Mouse (Mus musculus) MEL (cell line): ENCODE measurements around the gene Dse. TPM values are rescaled to one million over a fixed set of nuclear protein-coding genes. Genes with fewer than 3 reads are reported as not detected.

ENCODE experiments used
- DNase-seq: peaks from one replicate; pipeline ENCODE4 v3.0.0; 2011; ENCODE audit warnings: low read depth, low spot score
- H3K27ac ChIP-seq: 2 replicates; pipeline ENCODE4 v1.5.1; 2012; ENCODE audit warnings: low read depth, mild to moderate bottlenecking, control low read depth, low read length, moderate library complexity; ENCODE audit not compliant: control insufficient read depth
- H3K27me3 ChIP-seq, 2 experiments: fragments of 150-350 bp in 1 of 2; sonication (generic) in 1 of 2; 2 replicates each; pipeline ENCODE4 v1.6.1; 2012; ENCODE audit warnings: low read length in 2 of 2, mild to moderate bottlenecking in 2 of 2, improper control_type of control experiment in 1 of 2, moderate library complexity in 1 of 2; ENCODE audit not compliant: insufficient read depth in 2 of 2, control insufficient read depth in 1 of 2
- H3K36me3 ChIP-seq, 2 experiments: 2 replicates each; pipeline ENCODE4 v1.6.1; 2012 to 2014; ENCODE audit warnings: low read length in 2 of 2, improper control_type of control experiment in 1 of 2, inconsistent platforms in 1 of 2, mild to moderate bottlenecking in 1 of 2; ENCODE audit not compliant: insufficient read depth in 2 of 2, control insufficient read depth in 1 of 2
- H3K4me1 ChIP-seq, 2 experiments: fragments of 150-350 bp in 1 of 2; sonication (generic) in 1 of 2; 2 replicates each; pipeline ENCODE4 v1.6.1; 2012; ENCODE audit warnings: low read length in 2 of 2, improper control_type of control experiment in 1 of 2, mild to moderate bottlenecking in 1 of 2; ENCODE audit not compliant: insufficient read depth in 2 of 2, control insufficient read depth in 1 of 2
- H3K4me3 ChIP-seq, 2 experiments: fragments of 150-350 bp in 1 of 2; sonication (generic) in 1 of 2; 2 replicates each; pipeline ENCODE4 v1.5.1; 2012; ENCODE audit warnings: low read depth in 2 of 2, low read length in 2 of 2, mild to moderate bottlenecking in 2 of 2, moderate library complexity in 2 of 2, control low read depth in 1 of 2, improper control_type of control experiment in 1 of 2; ENCODE audit not compliant: control insufficient read depth in 1 of 2, insufficient read depth in 1 of 2
- H3K79me2 ChIP-seq: 2 replicates; pipeline ENCODE4 v1.6.1; 2012; ENCODE audit warnings: mild to moderate bottlenecking, low read length, moderate library complexity; ENCODE audit not compliant: control insufficient read depth, poor library complexity, insufficient read depth
- H3K9ac ChIP-seq: 2 replicates; pipeline ENCODE4 v1.6.1; 2012; ENCODE audit warnings: low read depth, mild to moderate bottlenecking, control low read depth, low read length, moderate library complexity; ENCODE audit not compliant: control insufficient read depth, poor library complexity, severe bottlenecking
- H3K9me3 ChIP-seq: fragments of 150-350 bp; sonication (generic); replicated peaks from 2 replicates; pipeline ENCODE4 v1.6.1; 2012; ENCODE audit warnings: mild to moderate bottlenecking, low read length, improper control_type of control experiment, moderate library complexity; ENCODE audit not compliant: insufficient read depth
- BHLHE40 ChIP-seq: IDR thresholded peaks from 2 replicates; pipeline ENCODE4 v1.6.1; 2012; ENCODE audit warnings: low read depth, mild to moderate bottlenecking, inconsistent platforms, low read length, improper control_type of control experiment, borderline replicate concordance
- CHD1 ChIP-seq: IDR thresholded peaks from 2 replicates; pipeline ENCODE4 v1.6.1; 2012; ENCODE audit warnings: low read depth, mild to moderate bottlenecking, inconsistent platforms, low read length, improper control_type of control experiment
- CTCF ChIP-seq, 3 experiments: IDR thresholded peaks in 2 of 3; conservative IDR thresholded peaks in 1 of 3; 2 replicates each; pipeline ENCODE4 v1.5.1; 2011 to 2012; ENCODE audit warnings: low read length in 3 of 3, low read depth in 2 of 3, mild to moderate bottlenecking in 2 of 3, improper control_type of control experiment in 1 of 3, inconsistent platforms in 1 of 3, mixed read lengths in 1 of 3, moderate library complexity in 1 of 3; ENCODE audit not compliant: control insufficient read depth in 1 of 3, insufficient read depth in 1 of 3, poor library complexity in 1 of 3, severe bottlenecking in 1 of 3
- E2F4 ChIP-seq: IDR thresholded peaks from 2 replicates; pipeline ENCODE4 v1.6.1; 2011; ENCODE audit warnings: low read depth, low read length, improper control_type of control experiment, borderline replicate concordance
- GABPA ChIP-seq: IDR thresholded peaks from 2 replicates; pipeline ENCODE4 v1.6.1; 2012; ENCODE audit warnings: low read depth, mild to moderate bottlenecking, inconsistent platforms, low read length, improper control_type of control experiment, moderate library complexity
- JUND ChIP-seq: IDR thresholded peaks from 2 replicates; pipeline ENCODE4 v1.6.1; 2011; ENCODE audit warnings: low read depth, mild to moderate bottlenecking, improper control_type of control experiment, low read length
- KAT2A ChIP-seq: conservative IDR thresholded peaks from 2 replicates; pipeline ENCODE4 v1.6.1; 2012; ENCODE audit warnings: low read depth, low read length, improper control_type of control experiment, inconsistent platforms
- MAFK ChIP-seq: IDR thresholded peaks from 2 replicates; pipeline ENCODE4 v1.6.1; 2011; ENCODE audit warnings: low read depth, mild to moderate bottlenecking, low read length, improper control_type of control experiment, borderline replicate concordance
- MAZ ChIP-seq: IDR thresholded peaks from 2 replicates; pipeline ENCODE4 v1.6.1; 2012; ENCODE audit warnings: low read depth, mild to moderate bottlenecking, inconsistent platforms, low read length, improper control_type of control experiment
- MEF2A ChIP-seq: IDR thresholded peaks from 2 replicates; pipeline ENCODE4 v1.6.1; 2014; ENCODE audit warnings: low read depth, mild to moderate bottlenecking, inconsistent platforms, low read length, improper control_type of control experiment; ENCODE audit not compliant: poor library complexity, insufficient replicate concordance, severe bottlenecking; ENCODE audit errors: extremely low read depth
- MYB ChIP-seq: IDR thresholded peaks from 2 replicates; pipeline ENCODE4 v1.6.1; 2011; ENCODE audit warnings: mild to moderate bottlenecking, low read depth, low read length, improper control_type of control experiment
- MYC ChIP-seq: IDR thresholded peaks from 2 replicates; pipeline ENCODE4 v1.6.1; 2011; ENCODE audit warnings: low read depth, mild to moderate bottlenecking, low read length, improper control_type of control experiment, moderate library complexity
- NELFE ChIP-seq: IDR thresholded peaks from 2 replicates; pipeline ENCODE4 v1.6.1; 2011; ENCODE audit warnings: low read depth, low read length, improper control_type of control experiment
- POLR2A ChIP-seq, 2 experiments: IDR thresholded peaks; 2 replicates each; pipeline ENCODE4 v1.6.1; 2011 to 2012; ENCODE audit warnings: low read length in 2 of 2, mild to moderate bottlenecking in 2 of 2, control low read depth in 1 of 2, improper control_type of control experiment in 1 of 2, low read depth in 1 of 2, moderate library complexity in 1 of 2; ENCODE audit not compliant: control insufficient read depth in 1 of 2, insufficient read depth in 1 of 2, poor library complexity in 1 of 2
- POLR2AphosphoS2 ChIP-seq: IDR thresholded peaks from 2 replicates; pipeline ENCODE4 v1.6.1; 2011; ENCODE audit warnings: low read length, improper control_type of control experiment
- POLR2AphosphoS5 ChIP-seq: IDR thresholded peaks from 2 replicates; pipeline ENCODE4 v1.6.1; 2012; ENCODE audit warnings: low read depth, borderline replicate concordance, mild to moderate bottlenecking, inconsistent platforms, low read length, moderate library complexity, mixed read lengths
- RAD21 ChIP-seq: IDR thresholded peaks from 2 replicates; pipeline ENCODE4 v1.6.1; 2011; ENCODE audit warnings: mild to moderate bottlenecking, low read depth, low read length, improper control_type of control experiment
- SIN3A ChIP-seq: IDR thresholded peaks from 2 replicates; pipeline ENCODE4 v1.6.1; 2012; ENCODE audit warnings: low read length, improper control_type of control experiment, inconsistent platforms
- SMC3 ChIP-seq: IDR thresholded peaks from 2 replicates; pipeline ENCODE4 v1.6.1; 2011; ENCODE audit warnings: low read depth, low read length, improper control_type of control experiment
- TAL1 ChIP-seq: IDR thresholded peaks from 2 replicates; pipeline ENCODE4 v1.6.1; 2012; ENCODE audit warnings: mild to moderate bottlenecking, inconsistent platforms, low read length, moderate library complexity, mixed read lengths
- TBP ChIP-seq: IDR thresholded peaks from 2 replicates; pipeline ENCODE4 v1.8.0; 2011; ENCODE audit warnings: low read depth, low read length, improper control_type of control experiment
- TCF12 ChIP-seq: IDR thresholded peaks from 2 replicates; pipeline ENCODE4 v1.6.1; 2014; ENCODE audit warnings: low read depth, mild to moderate bottlenecking, inconsistent platforms, low read length, improper control_type of control experiment, moderate library complexity
- USF1 ChIP-seq: IDR thresholded peaks from 2 replicates; pipeline ENCODE4 v1.6.1; 2014; ENCODE audit warnings: low read depth, mild to moderate bottlenecking, inconsistent platforms, low read length, improper control_type of control experiment, moderate library complexity
- ZKSCAN1 ChIP-seq: IDR thresholded peaks from 2 replicates; pipeline ENCODE4 v1.6.1; 2012; ENCODE audit warnings: low read depth, mild to moderate bottlenecking, inconsistent platforms, low read length, improper control_type of control experiment, moderate library complexity
- ZMIZ1 ChIP-seq: IDR thresholded peaks from 2 replicates; pipeline ENCODE4 v1.6.1; 2012; ENCODE audit warnings: low read depth, mild to moderate bottlenecking, inconsistent platforms, low read length, improper control_type of control experiment, moderate library complexity
- ZNF384 ChIP-seq: IDR thresholded peaks from 2 replicates; pipeline ENCODE4 v1.6.1; 2012; ENCODE audit warnings: low read depth, mild to moderate bottlenecking, inconsistent platforms, low read length, improper control_type of control experiment
- polyA plus RNA-seq, 2 experiments: library from polyadenylated mRNA; stranded (reverse) in 1 of 2; unstranded in 1 of 2; fragments of >175 nt in 1 of 2; fragments of >200 nt in 1 of 2; gene quantifications; 2 replicates each; pipeline versions ENCODE4 v1.2.1 to v1.2.4; 2012; ENCODE audit warnings: low replicate concordance in 2 of 2, low read depth in 1 of 2; ENCODE audit not compliant: insufficient read length in 2 of 2, insufficient read depth in 1 of 2, missing spikeins in 1 of 2
- total RNA-seq: library from RNA; depleted of rRNA; stranded (reverse); fragments of 300-350 nt; gene quantifications from 2 replicates; pipeline ENCODE4 v1.2.3, GENCODE M21; 2012

The Dse gene
- total and polyA plus RNA-seq, 3 experiments = not detected

DNA sequence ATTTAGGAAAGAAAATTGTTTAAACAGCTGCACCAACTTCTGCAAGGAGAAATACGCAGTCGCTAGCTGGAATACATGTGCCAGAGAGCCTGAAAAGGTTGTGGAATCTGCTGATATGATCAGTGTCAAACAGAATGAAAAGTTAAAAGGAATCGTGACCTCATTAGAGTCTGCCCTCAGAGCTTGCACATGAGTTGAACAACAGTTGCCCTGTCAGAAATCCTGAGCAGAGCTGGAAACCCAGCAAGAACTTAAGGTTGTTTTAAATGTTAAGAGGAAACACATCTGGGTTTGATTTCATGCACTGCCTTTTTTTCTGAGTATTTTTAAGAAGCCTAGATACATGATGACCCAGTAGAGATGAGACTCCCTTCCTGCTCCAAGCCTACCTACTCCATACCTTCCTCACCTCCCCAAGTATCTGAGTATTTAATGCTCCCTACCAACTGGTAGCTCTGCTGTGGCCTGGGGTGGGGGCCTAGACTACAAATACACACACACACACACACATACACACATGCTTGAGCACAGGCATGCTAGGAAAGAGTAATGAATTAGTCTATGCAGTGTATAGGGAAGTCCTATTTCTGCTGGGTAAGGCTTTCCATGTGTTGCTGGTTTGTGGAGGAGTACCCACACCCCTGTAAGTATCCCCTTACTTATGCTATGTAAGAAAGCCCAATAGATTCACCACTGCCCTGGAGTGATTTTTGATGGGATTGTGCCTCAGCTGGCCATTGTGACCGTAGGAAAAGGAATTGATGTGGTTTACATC, 95.4 kb downstream of the Dse start:
- Histone ChIP-seq H3K9ac (no peak overlapping the region), H3K79me2 (no peaks in the 10 kb centered on the region), H3K36me3 (no peaks in the 10 kb centered on the region), H3K4me3 (no peak overlapping the region)
- no peak for DNase-seq
- TF ChIP-seq GABPA (no peak), ZMIZ1 (no peak), CTCF (IDR thresholded peaks at IDR 0.05 in 2 of 3, conservative IDR thresholded peaks at IDR 0.05 in 1 of 3; ENCODE audit: control insufficient read depth in 1 of 3, insufficient read depth in 1 of 3, low read depth in 2 of 3, low read length in 3 of 3, poor library complexity in 1 of 3, severe bottlenecking in 1 of 3) (no peak), RAD21 (no peak), MAZ (no peak), MEF2A (no peak), POLR2AphosphoS2 (no peak), ZNF384 (no peak), CHD1 (no peak), MYB (no peak), NELFE (no peak), TBP (no peak), JUND (no peak), MYC (no peak)
- TF ChIP-seq, all 39 proteins: peak for 0
- no peak overlapping the region for H3K27ac ChIP-seq
- H3K27me3 ChIP-seq = no peaks in the 10 kb centered on the region
- H3K9me3 ChIP-seq = no peaks in the 10 kb centered on the region
- no peaks in the 10 kb centered on the region for H3K4me1 ChIP-seq

DNA sequence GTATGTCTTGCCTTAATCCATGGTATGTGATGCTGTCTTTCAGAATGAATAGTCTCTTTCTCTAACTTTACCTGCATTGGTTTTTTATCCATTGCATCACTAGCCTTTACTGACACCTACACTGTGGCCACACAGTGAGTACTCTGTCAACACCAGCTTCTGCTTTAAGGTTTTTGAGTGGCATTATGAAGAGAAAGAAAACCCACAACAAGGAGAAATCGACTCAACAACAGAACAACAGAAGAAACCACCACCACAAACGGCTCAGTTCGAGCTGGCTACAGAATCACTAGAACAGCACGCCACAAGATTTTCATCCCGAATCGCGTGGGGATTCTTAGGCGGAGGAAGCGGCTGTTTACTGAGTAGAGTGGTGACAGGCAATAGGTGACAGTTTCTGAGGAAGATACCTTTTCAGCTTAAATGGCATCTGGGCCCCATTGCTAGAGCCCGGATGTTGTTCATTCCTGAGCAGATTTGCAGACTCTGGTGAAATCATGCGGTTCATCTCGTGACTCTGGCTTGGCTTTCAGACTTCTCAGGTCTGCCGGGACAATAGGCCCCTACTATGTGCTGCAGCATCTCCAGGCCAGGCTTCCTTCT, 96.6 kb downstream of the Dse start:
- Histone ChIP-seq H3K9ac (no peak overlapping the region), H3K9me3 (no peaks in the 10 kb centered on the region), H3K27ac (no peak overlapping the region), H3K79me2 (no peaks in the 10 kb centered on the region), H3K27me3 (no peaks in the 10 kb centered on the region), H3K4me3 (no peak overlapping the region), H3K36me3 (no peaks in the 10 kb centered on the region), H3K4me1 (no peaks in the 10 kb centered on the region)
- DNase-seq = no peak
- TF ChIP-seq KAT2A (no peak), SIN3A (no peak), JUND (no peak), POLR2AphosphoS2 (no peak), E2F4 (no peak), BHLHE40 (no peak), MYC (no peak), ZMIZ1 (no peak), TBP (no peak), POLR2A (IDR thresholded peaks at IDR 0.05; ENCODE audit: control insufficient read depth in 1 of 2, insufficient read depth in 1 of 2, low read depth in 1 of 2, low read length in 2 of 2, poor library complexity in 1 of 2) (no peak), SMC3 (no peak), USF1 (no peak), POLR2AphosphoS5 (no peak), TCF12 (no peak), MAFK (no peak), TAL1 (no peak), ZKSCAN1 (no peak), MAZ (no peak), ZNF384 (no peak), MEF2A (no peak)
